Mouse (Mus musculus) lung, adult 2 months (tissue): ENCODE results near the gene Caap1.

Experiments
- CTCF ChIP-seq: fragments of 200-500 bp; IDR thresholded peaks from 2 replicates; pipeline ENCODE4 v1.5.1; 2011; ENCODE audit warnings: mild to moderate bottlenecking, low read length, control low read depth; ENCODE audit not compliant: insufficient read depth
- POLR2A ChIP-seq: fragments of 200-500 bp; IDR thresholded peaks from 2 replicates; pipeline ENCODE4 v1.6.1; 2011; ENCODE audit warnings: low read depth, mild to moderate bottlenecking, control low read depth, low read length, borderline replicate concordance; ENCODE audit errors: extremely low read depth

DNA sequence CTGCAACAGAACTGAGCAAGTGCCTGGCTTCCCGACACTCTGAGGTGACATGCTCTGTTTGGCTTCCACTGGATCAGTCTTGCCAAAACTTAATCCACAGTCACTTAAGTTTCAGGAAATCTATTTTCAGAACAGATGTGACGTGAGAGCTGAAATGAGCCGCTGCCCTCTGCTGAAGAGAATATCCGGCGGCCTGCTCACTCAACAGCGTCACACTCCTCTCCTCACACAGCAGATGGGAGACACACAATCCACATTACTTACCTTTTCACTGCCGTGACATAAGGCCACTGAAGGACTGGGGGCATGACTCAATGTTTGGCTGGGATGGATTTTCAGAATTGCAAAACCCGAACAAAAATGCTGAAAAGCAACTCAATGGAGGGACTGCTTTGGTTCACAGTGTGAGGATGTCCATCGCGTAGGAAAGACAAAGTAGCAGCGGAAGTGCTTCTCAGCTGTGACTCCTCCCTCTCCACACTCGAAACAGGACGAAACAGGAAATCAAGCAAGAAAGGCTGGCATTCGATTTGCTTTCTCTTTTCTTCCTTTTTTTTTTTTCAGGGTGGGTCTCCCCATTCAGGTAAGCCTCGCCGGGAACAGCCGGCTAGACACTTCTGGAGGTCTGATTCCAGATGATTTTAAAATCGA is 79.7 kb downstream of the Caap1 start:
- TF ChIP-seq POLR2A (no peak), CTCF (no peak)
